Mouse (Mus musculus): ENCODE data around the gene Isoc2b. TPM values are rescaled to one million over a fixed set of nuclear protein-coding genes. Genes with fewer than 3 reads are reported as not detected.

The Isoc2b gene
- 3.7 and 3.8 TPM in 2 replicates for polyA plus RNA-seq (2015; fragmentation: Nextera tagmentation; extraction: Ambion mirVana)

DNA sequence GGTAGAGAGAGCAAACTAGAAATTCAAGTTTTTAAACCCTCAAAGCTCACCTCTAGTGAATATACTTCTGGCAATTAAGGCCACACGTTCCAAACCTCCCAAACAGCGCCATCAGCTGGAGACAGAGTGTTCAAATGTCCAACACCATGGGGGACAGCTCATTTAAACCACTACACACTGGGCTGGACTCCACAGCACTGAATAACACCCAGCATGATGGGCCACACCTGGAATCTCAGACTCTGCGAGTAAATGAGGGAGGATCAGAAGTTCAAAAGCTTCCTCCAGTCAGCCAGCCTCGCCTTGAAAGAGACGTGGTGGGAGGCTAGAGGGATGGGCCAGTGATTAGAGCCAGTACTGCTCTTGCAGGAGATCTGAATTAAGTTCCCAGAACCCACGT, at the start of gene Isoc2b:
Isoc2b (minus strand) TSS at position 126 of the 400 bp plus-strand sequence.
- H3K4me3 ChIP-seq (replicated peaks), result no peak within 1 kb of the TSS
- H3K9ac ChIP-seq, result no peak within 1 kb of the TSS
- 0 out of 2 replicates have a peak, but pooled peaks cover 3% of the 10 kb centered on the region for H3K27me3 ChIP-seq
- H3K9me3 ChIP-seq (replicated peaks), result no peaks in the 10 kb centered on the region
- peaks cover 21% of the 10 kb centered on the region for H3K4me1 ChIP-seq (replicated peaks)
- no peak within 1 kb of the TSS for H3K27ac ChIP-seq (replicated peaks)
- no peak within 1 kb of the TSS for H3K4me2 ChIP-seq
- WGBS (ENCODE audit: insufficient replicate concordance), result 45% methylated on average over 6 of the region's 6 CpGs
- no peaks in the 10 kb centered on the region for H3K36me3 ChIP-seq (replicated peaks)
- ATAC-seq (ENCODE audit: insufficient read depth), result no peak

DNA sequence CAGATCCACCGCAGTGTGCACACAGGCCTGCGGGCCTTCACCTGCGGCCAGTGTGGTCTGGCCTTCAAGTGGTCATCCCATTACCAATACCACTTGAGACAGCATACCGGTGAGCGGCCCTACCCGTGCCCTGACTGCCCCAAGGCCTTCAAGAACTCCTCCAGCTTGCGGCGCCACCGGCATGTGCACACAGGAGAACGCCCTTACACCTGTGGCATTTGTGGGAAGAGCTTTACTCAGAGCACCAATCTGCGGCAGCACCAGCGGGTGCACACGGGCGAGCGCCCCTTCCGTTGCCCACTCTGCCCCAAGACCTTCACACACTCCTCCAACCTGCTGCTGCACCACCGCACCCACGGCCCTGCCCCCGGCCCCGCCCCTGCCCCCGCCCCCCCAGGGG, 49.0 kb upstream of the Isoc2b start:
- Histone ChIP-seq H3K4me2 (no peak overlapping the region), H3K9ac (no peak overlapping the region), H3K4me1 (replicated peaks) (peaks cover 54% of the 10 kb centered on the region), H3K27ac (replicated peaks) (no peak overlapping the region), H3K36me3 (replicated peaks) (peaks cover 36% of the 10 kb centered on the region), H3K27me3 (peaks cover 28% of the 10 kb centered on the region), H3K9me3 (replicated peaks) (no peaks in the 10 kb centered on the region), H3K4me3 (replicated peaks) (no peak overlapping the region)
- 86% methylated on average over 21 of the region's 21 CpGs for WGBS (ENCODE audit: insufficient replicate concordance)
- no peak for ATAC-seq (ENCODE audit: insufficient read depth)

DNA sequence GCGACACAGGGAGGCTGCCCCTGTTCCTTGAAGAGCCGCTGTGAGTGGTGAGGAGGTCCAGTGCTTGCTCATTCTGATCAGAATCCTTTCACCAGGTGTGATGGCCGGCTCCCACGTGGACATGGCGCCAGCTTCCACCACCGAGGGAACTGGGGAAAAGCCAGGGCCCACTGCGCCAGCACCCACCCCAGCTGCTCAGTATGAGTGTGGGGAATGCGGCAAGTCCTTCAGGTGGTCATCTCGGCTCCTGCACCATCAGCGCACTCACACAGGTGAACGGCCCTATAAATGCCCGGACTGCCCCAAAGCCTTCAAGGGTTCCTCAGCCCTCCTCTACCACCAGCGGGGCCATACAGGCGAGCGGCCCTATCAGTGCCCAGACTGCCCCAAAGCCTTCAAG, 48.6 kb upstream of the Isoc2b start:
- peaks cover 36% of the 10 kb centered on the region for H3K36me3 ChIP-seq (replicated peaks)
- 87% methylated on average over 15 of the region's 15 CpGs for WGBS (ENCODE audit: insufficient replicate concordance)
- no peak overlapping the region for H3K4me3 ChIP-seq (replicated peaks)
- peaks cover 50% of the 10 kb centered on the region for H3K4me1 ChIP-seq (replicated peaks)
- no peak for ATAC-seq (ENCODE audit: insufficient read depth)
- no peaks in the 10 kb centered on the region for H3K9me3 ChIP-seq (replicated peaks)
- peaks cover 24% of the 10 kb centered on the region for H3K27me3 ChIP-seq
- no peak overlapping the region for H3K9ac ChIP-seq
- no peak overlapping the region for H3K27ac ChIP-seq (replicated peaks)
- H3K4me2 ChIP-seq, result no peak overlapping the region

DNA sequence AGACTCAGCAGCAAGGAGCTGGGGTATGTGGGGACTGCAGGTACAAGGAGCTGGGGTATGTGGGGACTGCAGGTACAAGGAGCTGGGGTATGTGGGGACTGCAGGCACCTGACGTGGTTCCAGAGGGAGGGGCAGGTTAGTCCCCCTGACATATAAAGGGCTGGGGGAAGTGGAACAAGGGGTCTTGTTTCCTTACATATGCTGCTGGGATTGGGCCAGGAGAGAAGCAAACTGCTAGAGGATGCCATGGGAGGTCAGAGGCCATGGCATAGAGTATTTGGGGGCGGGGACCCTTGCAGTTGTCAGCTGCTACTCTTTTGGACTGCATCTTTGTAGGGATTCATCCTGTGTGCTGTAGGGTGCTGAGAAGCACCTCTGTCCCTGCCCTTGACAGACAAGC, 47.4 kb upstream of the Isoc2b start:
- Histone ChIP-seq H3K4me2 (no peak overlapping the region), H3K9me3 (replicated peaks) (no peaks in the 10 kb centered on the region), H3K27ac (replicated peaks) (no peak overlapping the region), H3K9ac (no peak overlapping the region), H3K4me3 (replicated peaks) (no peak overlapping the region), H3K4me1 (replicated peaks) (peaks cover 39% of the 10 kb centered on the region), H3K27me3 (peaks cover 12% of the 10 kb centered on the region), H3K36me3 (replicated peaks) (peaks cover 36% of the 10 kb centered on the region)
- 71% methylated on average over 2 of the region's 2 CpGs for WGBS (ENCODE audit: insufficient replicate concordance)
- ATAC-seq (ENCODE audit: insufficient read depth), result no peak

DNA sequence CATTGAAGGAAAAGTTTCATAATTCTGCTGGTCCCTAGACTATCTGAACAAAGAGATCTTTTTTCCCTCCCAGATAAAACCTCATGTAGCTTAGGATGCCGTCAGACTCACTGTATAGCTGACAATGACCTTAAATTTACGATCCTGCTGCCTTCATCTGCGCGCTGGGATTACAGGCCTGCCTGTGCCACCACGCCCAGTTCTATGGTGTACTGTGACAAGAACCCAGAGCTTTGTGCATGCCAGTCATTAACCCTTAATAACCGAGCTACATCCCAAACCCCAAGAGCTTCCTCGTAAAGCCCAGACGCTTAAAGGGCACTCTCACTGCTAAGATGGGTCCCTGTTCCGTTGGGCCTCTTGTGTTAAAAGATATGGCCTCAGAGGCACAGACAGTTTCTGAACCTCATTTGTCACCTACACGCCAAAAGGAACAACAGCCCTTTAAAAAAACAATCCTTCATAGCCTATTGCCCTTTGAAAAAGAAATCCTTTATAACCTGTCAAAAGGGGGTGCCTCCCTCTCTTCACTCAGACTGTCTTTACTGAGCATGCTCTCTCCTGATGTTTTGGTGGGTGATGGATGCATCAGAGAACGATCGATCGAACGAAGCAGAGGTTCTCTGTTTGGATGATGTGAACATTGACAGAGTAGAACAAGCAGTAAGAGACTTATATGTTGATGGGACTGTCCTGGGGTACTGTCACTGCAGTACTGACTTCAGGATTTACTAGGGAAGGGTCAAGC, 45.8 kb upstream of the Isoc2b start:
- no peaks in the 10 kb centered on the region for H3K27me3 ChIP-seq
- peak overlapping the region; percentile 92 for H3K4me3 ChIP-seq (replicated peaks)

DNA sequence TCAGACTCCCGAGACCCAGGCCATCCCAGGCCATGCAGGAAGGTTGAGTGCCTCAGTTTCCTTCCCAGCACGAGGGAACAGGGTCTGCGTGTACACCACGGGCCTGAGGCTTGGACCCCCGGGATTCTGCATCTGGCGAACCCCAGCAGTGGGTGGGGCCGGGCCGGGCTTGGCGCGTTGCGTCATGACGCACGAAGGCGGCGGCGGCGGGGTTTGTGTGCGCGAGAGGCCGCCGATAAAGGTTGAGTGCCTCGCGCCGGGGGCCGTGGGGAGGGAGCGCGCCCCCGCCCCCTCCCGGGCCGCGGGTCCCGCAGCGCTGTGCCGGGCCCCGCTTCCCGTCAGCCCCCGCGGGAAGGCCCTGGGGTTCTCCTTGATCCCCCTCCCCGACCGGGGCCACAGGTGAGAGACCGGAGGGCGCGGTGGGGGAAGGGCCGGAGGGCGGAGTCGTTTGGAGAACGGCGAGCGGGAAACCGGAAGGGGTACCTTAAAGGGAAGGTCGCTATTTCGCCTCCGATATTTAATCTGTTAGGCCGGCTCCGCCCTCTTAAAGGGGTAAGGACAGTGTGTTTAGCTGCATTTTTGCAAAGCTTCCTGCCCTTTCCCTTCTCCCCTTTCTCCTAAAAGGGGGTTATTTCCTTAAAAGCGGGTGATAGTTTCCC, 45.1 kb upstream of the Isoc2b start, which contains the start of gene Zfp628:
Zfp628 (plus strand) TSS at position 211 of the 659 bp plus-strand sequence.
- H3K9me3 ChIP-seq (replicated peaks), result no peaks in the 10 kb centered on the region
- peak within 1 kb of the TSS; percentile 93 for H3K9ac ChIP-seq
- H3K4me1 ChIP-seq (replicated peaks), result peaks cover 26% of the 10 kb centered on the region
- peak within 1 kb of the TSS; percentile 94 for H3K27ac ChIP-seq (replicated peaks)
- peak within 1 kb of the TSS; percentile 72 for H3K4me2 ChIP-seq
- WGBS (ENCODE audit: insufficient replicate concordance), result under 1% methylated on average over 56 of the region's 56 CpGs
- peaks cover 6% of the 10 kb centered on the region; the same call in 1 of the 2 replicates for H3K27me3 ChIP-seq
- ATAC-seq (ENCODE audit: insufficient read depth), result peak; percentile 88
- H3K36me3 ChIP-seq (replicated peaks), result peaks cover 27% of the 10 kb centered on the region
- peak within 1 kb of the TSS; percentile 92 for H3K4me3 ChIP-seq (replicated peaks)

More for the DNA sequence above, 45.8 kb upstream of the Isoc2b start:
- no peaks in the 10 kb centered on the region for H3K9me3 ChIP-seq (replicated peaks)
- peaks cover 35% of the 10 kb centered on the region for H3K36me3 ChIP-seq (replicated peaks)
- WGBS (ENCODE audit: insufficient replicate concordance), result 22% methylated on average over 14 of the region's 14 CpGs
- H3K4me1 ChIP-seq (replicated peaks), result peaks cover 28% of the 10 kb centered on the region
- H3K4me2 ChIP-seq, result peak overlapping the region; percentile 72
- peak overlapping the region; percentile 94 for H3K27ac ChIP-seq (replicated peaks)
- peak overlapping the region; percentile 93 for H3K9ac ChIP-seq
- ATAC-seq (ENCODE audit: insufficient read depth), result peak; percentile 53

DNA sequence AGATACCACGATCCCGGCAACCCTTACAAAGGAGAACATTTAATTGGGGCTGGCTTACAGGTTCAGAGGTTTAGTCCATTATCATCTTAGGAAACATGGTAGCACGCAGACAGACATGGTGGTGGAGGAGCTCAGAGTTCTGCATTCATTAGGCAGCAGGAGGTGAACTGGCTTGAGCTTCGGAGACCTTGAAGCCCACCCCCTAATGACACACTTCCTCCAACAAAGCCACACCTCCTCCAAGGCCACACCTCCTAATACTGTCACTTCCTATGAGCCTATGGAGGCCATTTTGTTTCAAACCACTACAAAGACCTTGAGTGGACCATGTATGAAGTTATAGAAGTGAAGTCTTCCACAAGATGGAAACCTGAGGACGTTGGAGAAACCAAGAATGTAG, 42.2 kb upstream of the Isoc2b start:
- Histone ChIP-seq H3K4me2 (no peak overlapping the region), H3K27ac (replicated peaks) (no peak overlapping the region), H3K4me3 (replicated peaks) (no peak overlapping the region), H3K4me1 (replicated peaks) (peaks cover 25% of the 10 kb centered on the region), H3K36me3 (replicated peaks) (0 out of 2 replicates have a peak, but pooled peaks cover under 1% of the 10 kb centered on the region), H3K9ac (no peak overlapping the region), H3K9me3 (replicated peaks) (no peaks in the 10 kb centered on the region), H3K27me3 (peaks cover 7% of the 10 kb centered on the region; the same call in 1 of the 2 replicates)
- 56% methylated on average over 5 of the region's 5 CpGs for WGBS (ENCODE audit: insufficient replicate concordance)
- no peak for ATAC-seq (ENCODE audit: insufficient read depth)

DNA sequence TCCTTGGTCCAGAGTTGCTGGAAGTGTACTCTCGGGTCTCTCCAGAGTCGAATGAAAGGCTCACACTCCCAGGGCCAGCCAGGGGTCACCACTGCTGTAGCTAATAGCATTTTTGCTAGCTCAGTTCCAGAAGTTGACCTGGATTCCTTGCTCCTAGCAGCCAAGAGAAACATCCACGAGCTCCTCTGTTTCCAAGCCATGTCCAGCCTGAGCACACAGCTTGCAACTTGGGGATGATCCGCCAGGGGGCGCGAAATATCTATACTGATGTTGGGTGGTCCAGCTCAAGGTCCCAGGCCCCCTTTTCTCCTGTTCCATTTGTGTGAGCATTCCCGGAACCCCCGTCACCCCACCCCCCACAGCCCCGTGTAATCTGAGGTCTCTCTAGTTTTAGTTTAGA, 41.5 kb upstream of the Isoc2b start:
- ATAC-seq (ENCODE audit: insufficient read depth), result no peak
- H3K9ac ChIP-seq, result no peak overlapping the region

DNA sequence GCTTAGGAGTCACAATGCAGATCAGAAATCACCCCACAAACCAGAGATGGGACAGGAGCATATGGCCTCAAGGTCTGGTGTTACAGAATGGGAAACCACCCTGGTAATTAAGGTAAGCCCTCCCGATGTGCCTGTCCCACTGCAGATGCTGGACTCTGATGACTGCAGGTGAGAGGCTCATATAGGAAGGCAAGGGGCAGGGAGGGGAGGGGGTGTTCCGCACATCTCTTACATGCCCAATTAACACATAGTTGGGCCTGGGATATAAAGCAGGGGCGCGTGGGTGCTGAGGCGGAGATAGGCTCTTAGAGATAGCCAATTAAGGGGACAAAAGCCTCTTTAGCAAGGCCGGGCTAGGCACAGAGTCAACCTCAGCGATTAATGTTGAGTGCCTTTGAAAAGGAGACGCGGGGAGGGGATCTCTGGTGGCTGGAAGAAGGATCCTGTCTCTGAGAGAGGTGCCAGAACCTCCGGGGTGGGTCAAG, 36.5 kb upstream of the Isoc2b start, which contains the start of gene Gm36210:
Gm36210 (minus strand) TSS at position 51 of the 485 bp plus-strand sequence.
- no peaks in the 10 kb centered on the region for H3K4me1 ChIP-seq (replicated peaks)
- 65% methylated on average over 10 of the region's 10 CpGs for WGBS (ENCODE audit: insufficient replicate concordance)
- no peak within 1 kb of the TSS for H3K27ac ChIP-seq (replicated peaks)
- no peak within 1 kb of the TSS for H3K9ac ChIP-seq
- H3K9me3 ChIP-seq (replicated peaks), result no peaks in the 10 kb centered on the region
- H3K36me3 ChIP-seq (replicated peaks), result no peaks in the 10 kb centered on the region
- H3K27me3 ChIP-seq, result peaks cover 7% of the 10 kb centered on the region; the same call in 1 of the 2 replicates
- no peak for ATAC-seq (ENCODE audit: insufficient read depth)
- no peak within 1 kb of the TSS for H3K4me3 ChIP-seq (replicated peaks)
- H3K4me2 ChIP-seq, result no peak within 1 kb of the TSS

More for the DNA sequence above, 41.5 kb upstream of the Isoc2b start:
- Histone ChIP-seq H3K4me2 (no peak overlapping the region), H3K4me1 (replicated peaks) (peaks cover 18% of the 10 kb centered on the region), H3K36me3 (replicated peaks) (no peaks in the 10 kb centered on the region), H3K27me3 (peaks cover 7% of the 10 kb centered on the region; the same call in 1 of the 2 replicates), H3K4me3 (replicated peaks) (no peak overlapping the region), H3K27ac (replicated peaks) (no peak overlapping the region), H3K9me3 (replicated peaks) (no peaks in the 10 kb centered on the region)
- 39% methylated on average over 9 of the region's 9 CpGs for WGBS (ENCODE audit: insufficient replicate concordance)

DNA sequence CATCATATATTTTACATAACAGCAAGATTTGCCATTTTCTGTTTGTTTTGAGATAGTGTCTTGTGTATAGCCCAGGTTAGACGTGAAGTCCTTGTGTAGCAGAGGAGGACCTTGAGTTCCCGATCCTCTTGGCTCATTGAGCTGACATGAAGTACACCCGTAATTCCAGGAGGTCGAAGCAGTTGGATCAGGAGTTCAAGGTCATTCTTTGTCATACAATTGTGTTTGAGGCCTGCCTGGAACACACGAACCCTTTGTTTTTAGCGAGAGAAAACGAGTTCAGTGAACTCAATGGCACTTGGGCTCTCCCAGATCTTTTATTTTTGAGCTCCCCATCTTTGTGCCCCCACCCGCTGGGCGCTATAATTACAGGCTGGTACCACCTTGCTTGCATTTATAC, 32.3 kb upstream of the Isoc2b start:
- no peaks in the 10 kb centered on the region for H3K27me3 ChIP-seq
- no peak overlapping the region for H3K27ac ChIP-seq (replicated peaks)
- H3K36me3 ChIP-seq (replicated peaks), result no peaks in the 10 kb centered on the region
- H3K9ac ChIP-seq, result no peak overlapping the region
- ATAC-seq (ENCODE audit: insufficient read depth), result no peak
- H3K9me3 ChIP-seq (replicated peaks), result no peaks in the 10 kb centered on the region
- H3K4me3 ChIP-seq (replicated peaks), result no peak overlapping the region
- no peak overlapping the region for H3K4me2 ChIP-seq
- H3K4me1 ChIP-seq (replicated peaks), result peaks cover 22% of the 10 kb centered on the region
- 71% methylated on average over 9 of the region's 9 CpGs for WGBS (ENCODE audit: insufficient replicate concordance)

DNA sequence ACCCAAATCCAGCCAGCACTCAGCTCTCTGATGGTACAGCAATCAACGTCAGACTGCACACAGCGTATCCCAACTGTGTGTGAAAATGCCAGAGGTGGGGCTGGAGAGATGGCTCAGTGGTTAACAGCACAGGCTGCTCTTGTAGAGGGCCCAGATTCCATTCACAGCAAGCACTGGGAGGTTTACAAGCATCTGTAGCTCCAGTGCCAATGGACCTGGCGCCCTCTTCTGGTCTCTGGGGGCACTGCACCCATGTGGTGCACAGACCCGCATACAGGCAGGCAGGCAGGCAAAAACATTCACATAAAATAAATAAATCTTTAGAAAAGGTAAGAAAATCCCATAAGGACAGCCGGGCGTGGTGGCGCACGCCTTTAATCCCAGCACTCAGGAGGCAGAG, 31.1 kb upstream of the Isoc2b start:
- no peaks in the 10 kb centered on the region for H3K36me3 ChIP-seq (replicated peaks)
- H3K4me1 ChIP-seq (replicated peaks), result peaks cover 22% of the 10 kb centered on the region
- H3K9me3 ChIP-seq (replicated peaks), result no peaks in the 10 kb centered on the region
- peak overlapping the region; percentile 47; the same call in 1 of the 2 replicates for H3K4me3 ChIP-seq (replicated peaks)
- no peak overlapping the region for H3K9ac ChIP-seq
- no peak overlapping the region for H3K27ac ChIP-seq (replicated peaks)
- H3K27me3 ChIP-seq, result no peaks in the 10 kb centered on the region
- H3K4me2 ChIP-seq, result 0 out of 2 replicates have a peak overlapping the region, but pooled peaks have one; percentile 69
- ATAC-seq (ENCODE audit: insufficient read depth), result no peak
- WGBS (ENCODE audit: insufficient replicate concordance), result 54% methylated on average over 8 of the region's 8 CpGs

Measured in liver, embryonic 15.5 days (tissue).